Mouse (Mus musculus) thymus, postnatal 25 days (tissue): Measurements from ENCODE around the gene Ndufaf3.

Experiments used
- DNase-seq: peaks from one replicate; pipeline ENCODE4 v3.0.0; 2022

The Ndufaf3 gene

GRCm38 (mm10) chr9:108516380-108517251 is 50.6 kb downstream of the Ndufaf3 start, which contains the start of gene Qrich1:
Gene Qrich1 (plus strand): TSS chr9:108516806.
- peak; percentile 97 for DNase-seq
